Comparison of ENCODE assay signal across 12 mouse cellular contexts in genomic region chr5:118434718-118435555, GRCm38 (mm10).
A peak's percentile ranks its signal among the peaks of the same experiment; 100 is the strongest.
DNase-seq lines count a peak whose midpoint lies in the region; ATAC-seq and TF ChIP-seq lines count a peak whose summit lies in the region.
"Had no signal": no experiment of that assay in that cellular context is flagged by ENCODE, and none has a peak within 500 bp of the region (broad histone marks: within the 10 kb centered on the region; RNA-seq: fewer than 3 reads in every experiment).

No protein-coding gene starts in this region.

- DNase-seq in heart, postnatal 14 days: no peak
- peak; percentile 40 for DNase-seq in retina, postnatal 1 day
- no peak for DNase-seq in retina, embryonic 14.5 days (ENCODE audit: low spot score)
- no peak for DNase-seq in layer of hippocampus, adult 2 months (ENCODE audit: low spot score in 2 of 2)
- DNase-seq: gastrocnemius, adult 2 months; lung, postnatal 36 days; right cerebral cortex, postnatal 4 days had no signal

- TF ChIP-seq CTCF in layer of hippocampus, adult 2 months (conservative IDR thresholded peaks at IDR 0.05): no peak

- H3K9me3 ChIP-seq in heart, embryonic 16.5 days (replicated peaks; ENCODE audit: control insufficient read depth, low read length): 0 out of 2 replicates have a peak, but pooled peaks cover 3% of the 10 kb centered on the region
- H3K9me3 ChIP-seq in forebrain, embryonic 12.5 days: no peaks in the 10 kb centered on the region
- no peaks in the 10 kb centered on the region for H3K9me3 ChIP-seq in hindbrain, embryonic 13.5 days

- H3K4me3 ChIP-seq in heart, embryonic 16.5 days (ENCODE audit: low read length): no peak overlapping the region
- no peak overlapping the region for H3K4me3 ChIP-seq in forebrain, embryonic 12.5 days (replicated peaks)
- H3K4me3 ChIP-seq in layer of hippocampus, adult 2 months: no peak overlapping the region
- H3K4me3 ChIP-seq in hindbrain, embryonic 13.5 days: no peak overlapping the region
- H3K4me3 ChIP-seq: gastrocnemius, adult 2 months had no signal

- H3K4me2 ChIP-seq in heart, embryonic 16.5 days (ENCODE audit: low read depth, low read length): 0 out of 2 replicates have a peak overlapping the region, but pooled peaks have one; percentile 10
- H3K4me2 ChIP-seq in forebrain, embryonic 12.5 days: peak overlapping the region; percentile 25
- H3K4me2 ChIP-seq in hindbrain, embryonic 13.5 days: no peak overlapping the region

- H3K27me3 ChIP-seq in heart, embryonic 16.5 days (ENCODE audit: control insufficient read depth, insufficient read depth, low read length): peaks cover 9% of the 10 kb centered on the region
- peaks cover 46% of the 10 kb centered on the region for H3K27me3 ChIP-seq in forebrain, embryonic 12.5 days
- H3K27me3 ChIP-seq in hindbrain, embryonic 13.5 days: peaks cover 56% of the 10 kb centered on the region
- H3K27me3 ChIP-seq: CH12.LX had no signal

- 0 out of 2 replicates have a peak overlapping the region, but pooled peaks have one; percentile 27 for H3K9ac ChIP-seq in heart, embryonic 16.5 days (ENCODE audit: low read length)
- H3K9ac ChIP-seq in forebrain, embryonic 12.5 days: no peak overlapping the region
- no peak overlapping the region for H3K9ac ChIP-seq in hindbrain, embryonic 13.5 days

- H3K27ac ChIP-seq in heart, embryonic 16.5 days (ENCODE audit: low read length): no peak overlapping the region
- 0 out of 2 replicates have a peak overlapping the region, but pooled peaks have one; percentile 10 for H3K27ac ChIP-seq in forebrain, embryonic 12.5 days
- H3K27ac ChIP-seq in layer of hippocampus, adult 2 months: no peak overlapping the region
- H3K27ac ChIP-seq in hindbrain, embryonic 13.5 days: no peak overlapping the region
- H3K27ac ChIP-seq: gastrocnemius, adult 2 months had no signal

- ATAC-seq in heart, embryonic 16.5 days (replicated peaks; ENCODE audit: extremely low read depth, insufficient read depth, low FRiP score): no peak
- ATAC-seq in forebrain, embryonic 12.5 days (ENCODE audit: low FRiP score): peak; percentile 55; the same call in 1 of the 2 replicates
- no peak for ATAC-seq in hindbrain, embryonic 13.5 days (ENCODE audit: low FRiP score)
- ATAC-seq: activated CD4-positive, CD25-positive, alpha-beta regulatory T cell, adult 4 months had no signal

- H3K36me3 ChIP-seq in heart, embryonic 16.5 days (ENCODE audit: control insufficient read depth, insufficient read depth): no peaks in the 10 kb centered on the region
- no peaks in the 10 kb centered on the region for H3K36me3 ChIP-seq in forebrain, embryonic 12.5 days (replicated peaks)
- no peaks in the 10 kb centered on the region for H3K36me3 ChIP-seq in hindbrain, embryonic 13.5 days

- WGBS in heart, embryonic 16.5 days: 34% methylated on average over 20 of the region's 20 CpGs
- 8% methylated on average over 20 of the region's 20 CpGs for whole genome bisulfite sequencing in forebrain, embryonic 12.5 days
- 16% methylated on average over 20 of the region's 20 CpGs for WGBS in hindbrain, embryonic 13.5 days

- intact Hi-C loops in heart, postnatal 14 days (cut with DNase I): no loop called here

- peaks cover 10% of the 10 kb centered on the region for H3K4me1 ChIP-seq in heart, embryonic 16.5 days (ENCODE audit: control insufficient read depth, insufficient read depth, low read length)
- H3K4me1 ChIP-seq in forebrain, embryonic 12.5 days: peaks cover 32% of the 10 kb centered on the region
- H3K4me1 ChIP-seq in hindbrain, embryonic 13.5 days (replicated peaks): peaks cover 17% of the 10 kb centered on the region
